Mouse (Mus musculus): ENCODE data around the gene Ccdc88c.

- no peak for TF ChIP-seq CTCF (IDR thresholded peaks at IDR 0.05)
- TF ChIP-seq POLR2A (IDR thresholded peaks at IDR 0.05; ENCODE audit: insufficient read depth, low read depth, low read length), result no peak
Measured at GRCm38 (mm10) chr12:101008648-101009047, 20.2 kb downstream of the Ccdc88c start.

Measured in heart, adult 2 months (tissue).